Mouse (Mus musculus) forebrain, embryonic 15.5 days (tissue): ENCODE results near the gene Emx1. TPM values are rescaled to one million over a fixed set of nuclear protein-coding genes. Genes with fewer than 3 reads are reported as not detected.

Experiments
- ATAC-seq: fragments of 200-750 bp; cut with Nextera tagmentation; replicated peaks from 2 replicates; pipeline ENCODE4 v1.8.0; 2017; ENCODE audit warnings: mild to moderate bottlenecking, moderate TSS enrichment, moderate library complexity
- H3K27ac ChIP-seq: fragments of 300-500 bp; sonication (generic); replicated peaks from 2 replicates; pipeline ENCODE4 v1.5.1; 2015; ENCODE audit warnings: mild to moderate bottlenecking, inconsistent platforms
- H3K27me3 ChIP-seq: fragments of 300-500 bp; sonication (generic); 2 replicates; pipeline ENCODE4 v1.6.1; 2015; ENCODE audit warnings: inconsistent platforms
- H3K36me3 ChIP-seq: fragments of 300-500 bp; sonication (generic); 2 replicates; pipeline ENCODE4 v1.6.1; 2015; ENCODE audit warnings: mild to moderate bottlenecking, inconsistent platforms
- H3K4me1 ChIP-seq: fragments of 300-500 bp; sonication (generic); 2 replicates; pipeline ENCODE4 v1.6.1; 2015; ENCODE audit warnings: inconsistent platforms
- H3K4me2 ChIP-seq: fragments of 300-500 bp; sonication (generic); replicated peaks from 2 replicates; pipeline ENCODE4 v1.6.1; 2015; ENCODE audit warnings: mild to moderate bottlenecking, inconsistent platforms
- H3K4me3 ChIP-seq: fragments of 300-500 bp; sonication (generic); 2 replicates; pipeline ENCODE4 v1.5.1; 2015; ENCODE audit warnings: mild to moderate bottlenecking, inconsistent platforms
- H3K9ac ChIP-seq: fragments of 300-500 bp; sonication (generic); replicated peaks from 2 replicates; pipeline ENCODE4 v1.6.1; 2015; ENCODE audit warnings: mild to moderate bottlenecking, inconsistent platforms
- H3K9me3 ChIP-seq: fragments of 300-500 bp; sonication (generic); 2 replicates; pipeline ENCODE4 v1.6.1; 2016; ENCODE audit warnings: inconsistent platforms
- WGBS: fragments of 180-500 bp; shearing (Covaris S2); methylation state at CpG from one replicate; pipeline ENCODE4 v1.1.7; 2015; ENCODE audit warnings: mixed read lengths; 5-methylcytosine and 5-hydroxymethylcytosine counted together
- polyA plus RNA-seq: library from polyadenylated mRNA; unstranded; fragments of >200 nt; fragmentation: Nextera tagmentation; extraction: Ambion mirVana; gene quantifications from 2 replicates; pipeline ENCODE4 v1.2.1, GENCODE M21; 2015

Gene Emx1
- polyA plus RNA-seq, 1 experiment from 2014 or later: 68.9 TPM

- WGBS: 90% methylated on average over 11 of the region's 11 CpGs
- Histone ChIP-seq H3K9me3 (no peaks in the 10 kb centered on the region), H3K27ac (peak overlapping the region; percentile 93), H3K4me1 (peaks cover 64% of the 10 kb centered on the region), H3K4me2 (no peak overlapping the region), H3K36me3 (no peaks in the 10 kb centered on the region), H3K4me3 (no peak overlapping the region), H3K27me3 (no peaks in the 10 kb centered on the region), H3K9ac (no peak overlapping the region)
- no peak for ATAC-seq
These were observed 32.5 kb downstream of the Emx1 start for GRCm38 (mm10) chr6:85219706-85220105.

- H3K27ac ChIP-seq: no peak overlapping the region
These were observed 33.7 kb downstream of the Emx1 start for GRCm38 (mm10) chr6:85220917-85221316.

GRCm38 (mm10) chr6:85222551-85222950 is 35.3 kb downstream of the Emx1 start:
- Histone ChIP-seq H3K9ac (no peak overlapping the region), H3K4me2 (no peak overlapping the region), H3K4me1 (peaks cover 54% of the 10 kb centered on the region), H3K27ac (no peak overlapping the region), H3K27me3 (no peaks in the 10 kb centered on the region), H3K9me3 (no peaks in the 10 kb centered on the region), H3K36me3 (no peaks in the 10 kb centered on the region), H3K4me3 (no peak overlapping the region)
- WGBS: 69% methylated on average over 10 of the region's 10 CpGs
- no peak for ATAC-seq

More at GRCm38 (mm10) chr6:85220917-85221316, 33.7 kb downstream of the Emx1 start:
- H3K4me3 ChIP-seq: no peak overlapping the region
- H3K27me3 ChIP-seq: no peaks in the 10 kb centered on the region
- H3K4me1 ChIP-seq: peaks cover 54% of the 10 kb centered on the region
- no peak for ATAC-seq
- 52% methylated on average over 4 of the region's 4 CpGs for WGBS
- no peak overlapping the region for H3K9ac ChIP-seq
- H3K4me2 ChIP-seq: no peak overlapping the region
- H3K9me3 ChIP-seq: no peaks in the 10 kb centered on the region
- no peaks in the 10 kb centered on the region for H3K36me3 ChIP-seq

DNA sequence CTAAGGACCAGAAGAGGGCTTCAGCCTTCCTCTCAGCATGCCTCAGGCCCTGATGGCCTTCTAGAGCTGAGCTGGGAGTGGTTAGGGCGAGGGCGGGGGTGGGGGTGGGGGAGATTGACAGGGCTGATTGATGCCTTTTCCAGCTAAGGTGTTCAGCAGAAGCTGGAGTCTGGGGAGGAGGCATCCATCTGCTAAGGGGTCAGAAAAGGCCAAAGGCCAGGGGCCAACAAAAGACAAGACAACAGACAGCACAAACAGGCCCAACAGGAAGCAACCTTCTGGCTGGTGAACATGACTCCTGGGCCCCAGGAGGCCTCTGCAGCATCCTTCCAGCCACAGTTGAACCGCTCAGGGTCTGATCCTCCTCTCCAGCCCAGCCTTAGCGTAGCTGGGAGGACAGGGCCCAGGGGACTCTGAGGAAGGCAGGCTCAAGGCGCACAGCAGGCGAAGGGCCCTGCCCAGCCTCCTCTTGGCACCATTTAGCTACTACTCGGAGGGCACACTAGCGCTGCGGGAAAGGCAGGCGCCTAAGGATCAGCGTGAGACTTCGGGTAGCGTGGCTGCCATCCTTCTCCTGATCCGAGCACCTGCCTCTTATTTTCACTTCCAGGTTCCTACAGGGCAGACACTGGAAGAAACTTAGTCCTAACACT is 36.4 kb downstream of the Emx1 start:
- 0 out of 2 replicates have a peak, but pooled peaks have one; percentile 11 for ATAC-seq
- no peaks in the 10 kb centered on the region for H3K9me3 ChIP-seq
- H3K36me3 ChIP-seq: no peaks in the 10 kb centered on the region
- H3K27me3 ChIP-seq: no peaks in the 10 kb centered on the region
- 36% methylated on average over 14 of the region's 14 CpGs for WGBS
- no peak overlapping the region for H3K4me2 ChIP-seq
- peak overlapping the region; percentile 34 for H3K27ac ChIP-seq
- peaks cover 49% of the 10 kb centered on the region for H3K4me1 ChIP-seq
- no peak overlapping the region for H3K9ac ChIP-seq
- no peak overlapping the region for H3K4me3 ChIP-seq

GRCm38 (mm10) chr6:85224442-85224891 is 37.2 kb downstream of the Emx1 start:
- Histone ChIP-seq H3K27ac (0 out of 2 replicates have a peak overlapping the region, but pooled peaks have one; percentile 34), H3K36me3 (no peaks in the 10 kb centered on the region), H3K4me1 (peaks cover 40% of the 10 kb centered on the region), H3K27me3 (no peaks in the 10 kb centered on the region), H3K4me2 (no peak overlapping the region), H3K9me3 (no peaks in the 10 kb centered on the region), H3K9ac (no peak overlapping the region), H3K4me3 (no peak overlapping the region)
- 17% methylated on average over 15 of the region's 15 CpGs for WGBS
- ATAC-seq: peak; percentile 24; the same call in 1 of the 2 replicates

- Histone ChIP-seq H3K9me3 (no peaks in the 10 kb centered on the region), H3K4me3 (no peak overlapping the region), H3K4me2 (no peak overlapping the region), H3K4me1 (peaks cover 38% of the 10 kb centered on the region), H3K27ac (0 out of 2 replicates have a peak overlapping the region, but pooled peaks have one; percentile 13), H3K36me3 (no peaks in the 10 kb centered on the region), H3K9ac (no peak overlapping the region), H3K27me3 (no peaks in the 10 kb centered on the region)
- ATAC-seq: 0 out of 2 replicates have a peak, but pooled peaks have one; percentile 24
- WGBS: 20% methylated on average over 9 of the region's 9 CpGs
These were observed 39.3 kb downstream of the Emx1 start for GRCm38 (mm10) chr6:85226570-85226969.

DNA sequence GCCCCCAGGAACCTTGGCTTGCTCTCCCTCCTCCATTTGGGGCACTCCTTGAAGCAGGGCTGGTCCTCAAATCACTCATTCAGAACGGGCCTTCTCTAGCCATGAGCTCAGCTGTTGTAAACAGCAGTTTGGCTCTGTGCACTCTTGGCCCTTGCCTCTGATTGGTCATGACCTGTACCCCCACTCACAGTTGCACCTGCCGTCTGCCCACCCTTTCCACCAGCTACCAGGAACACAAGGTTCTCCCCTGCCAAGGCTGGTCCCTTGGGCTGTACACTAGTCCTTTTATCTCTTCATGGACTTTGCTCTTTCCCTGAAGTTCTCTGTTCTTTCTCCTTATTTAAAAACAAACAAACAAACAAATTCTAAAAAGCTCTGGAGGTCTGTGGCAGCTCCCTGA is 40.3 kb downstream of the Emx1 start:
- no peaks in the 10 kb centered on the region for H3K27me3 ChIP-seq
- H3K4me2 ChIP-seq: no peak overlapping the region
- H3K9me3 ChIP-seq: no peaks in the 10 kb centered on the region
- H3K4me1 ChIP-seq: peaks cover 45% of the 10 kb centered on the region
- no peaks in the 10 kb centered on the region for H3K36me3 ChIP-seq
- no peak overlapping the region for H3K27ac ChIP-seq
- no peak overlapping the region for H3K4me3 ChIP-seq
- no peak for ATAC-seq
- WGBS: 69% methylated on average over 2 of the region's 2 CpGs
- H3K9ac ChIP-seq: no peak overlapping the region

DNA sequence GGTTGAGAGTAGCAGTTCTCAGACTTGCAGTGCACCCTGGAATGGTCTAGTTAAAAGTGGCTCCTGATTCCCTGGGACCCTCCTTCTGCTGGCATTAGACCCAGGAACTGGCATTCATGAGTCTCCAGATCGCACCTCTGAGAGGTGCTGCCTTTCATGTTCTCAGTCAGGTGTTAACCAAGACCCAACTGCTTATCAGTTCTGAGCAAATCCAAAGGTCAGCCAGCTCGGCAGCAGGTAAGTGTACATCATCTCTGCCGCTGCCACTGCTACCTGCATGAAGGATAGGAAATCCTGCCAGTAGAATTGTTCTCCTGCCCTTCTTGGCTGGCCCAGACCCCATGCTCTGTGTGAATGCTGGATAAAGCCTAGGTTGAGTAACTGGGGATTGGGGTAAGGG is 43.5 kb downstream of the Emx1 start:
- Histone ChIP-seq H3K9me3 (no peaks in the 10 kb centered on the region), H3K4me2 (no peak overlapping the region), H3K27me3 (no peaks in the 10 kb centered on the region), H3K4me1 (peaks cover 28% of the 10 kb centered on the region), H3K36me3 (no peaks in the 10 kb centered on the region), H3K9ac (no peak overlapping the region), H3K27ac (no peak overlapping the region), H3K4me3 (no peak overlapping the region)
- no peak for ATAC-seq
- 73% methylated on average over 3 of the region's 3 CpGs for WGBS

DNA sequence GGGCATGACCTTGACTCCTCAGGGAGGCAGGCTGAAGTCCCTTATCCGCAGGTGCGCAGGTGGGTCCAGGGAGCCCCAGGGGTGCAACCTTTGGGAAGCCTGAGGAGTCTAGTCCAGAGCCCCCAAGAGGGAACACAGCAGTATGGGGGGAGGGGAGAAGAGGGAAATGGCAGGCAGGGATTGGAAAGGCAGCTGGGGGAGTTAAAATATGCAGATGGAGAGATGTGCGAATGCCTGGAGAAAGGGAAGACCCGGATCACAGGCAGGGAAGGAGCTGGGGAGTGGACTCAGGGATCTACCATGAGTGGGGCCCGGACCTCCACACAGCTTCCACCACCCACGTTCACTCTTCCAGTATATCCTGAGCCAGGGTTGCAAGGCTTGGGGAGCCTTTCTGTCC is 44.2 kb downstream of the Emx1 start:
- peak; percentile 55 for ATAC-seq
- WGBS: 27% methylated on average over 6 of the region's 6 CpGs
- no peak overlapping the region for H3K4me2 ChIP-seq

GRCm38 (mm10) chr6:85232045-85232444 is 44.8 kb downstream of the Emx1 start:
- H3K4me2 ChIP-seq: no peak overlapping the region
- H3K36me3 ChIP-seq: no peaks in the 10 kb centered on the region
- no peak overlapping the region for H3K27ac ChIP-seq
- H3K9me3 ChIP-seq: no peaks in the 10 kb centered on the region
- no peak overlapping the region for H3K9ac ChIP-seq
- no peaks in the 10 kb centered on the region for H3K27me3 ChIP-seq
- no peak overlapping the region for H3K4me3 ChIP-seq
- ATAC-seq: 0 out of 2 replicates have a peak, but pooled peaks have one; percentile 21
- WGBS: 22% methylated on average over 4 of the region's 4 CpGs
- H3K4me1 ChIP-seq: peaks cover 29% of the 10 kb centered on the region

More for the DNA sequence above, 44.2 kb downstream of the Emx1 start:
- Histone ChIP-seq H3K4me3 (no peak overlapping the region), H3K27ac (no peak overlapping the region), H3K4me1 (peaks cover 29% of the 10 kb centered on the region), H3K27me3 (no peaks in the 10 kb centered on the region), H3K36me3 (no peaks in the 10 kb centered on the region), H3K9ac (no peak overlapping the region), H3K9me3 (no peaks in the 10 kb centered on the region)

- WGBS: 44% methylated on average over 7 of the region's 7 CpGs
- Histone ChIP-seq H3K27me3 (no peaks in the 10 kb centered on the region), H3K27ac (no peak overlapping the region), H3K4me1 (peaks cover 39% of the 10 kb centered on the region), H3K4me3 (no peak overlapping the region), H3K9me3 (no peaks in the 10 kb centered on the region), H3K36me3 (no peaks in the 10 kb centered on the region), H3K9ac (no peak overlapping the region), H3K4me2 (no peak overlapping the region)
- ATAC-seq: no peak
These were observed 45.8 kb downstream of the Emx1 start for GRCm38 (mm10) chr6:85232836-85233623.

DNA sequence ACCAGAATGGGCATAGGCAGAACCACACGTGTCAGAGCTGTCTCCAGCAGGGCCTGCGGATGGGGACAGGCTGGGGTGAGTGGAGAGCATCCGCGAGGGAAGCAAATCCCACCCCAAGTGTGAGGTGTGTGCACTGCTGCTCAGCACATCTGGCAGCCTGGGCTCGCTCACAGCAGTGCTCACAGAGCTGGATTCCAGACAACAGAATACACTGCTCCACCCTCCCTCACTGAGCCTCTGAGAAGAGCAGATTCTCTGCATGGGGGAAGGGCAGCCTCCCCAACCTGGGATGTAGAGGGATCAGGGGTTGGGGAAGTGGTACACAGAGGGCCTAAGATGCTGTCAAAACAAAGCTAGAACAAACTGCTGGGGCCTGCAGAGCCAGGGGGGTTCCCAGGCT is 47.6 kb downstream of the Emx1 start:
- Histone ChIP-seq H3K4me1 (peaks cover 52% of the 10 kb centered on the region), H3K27ac (no peak overlapping the region), H3K4me3 (no peak overlapping the region), H3K27me3 (no peaks in the 10 kb centered on the region), H3K9me3 (no peaks in the 10 kb centered on the region), H3K36me3 (no peaks in the 10 kb centered on the region), H3K4me2 (no peak overlapping the region), H3K9ac (no peak overlapping the region)
- WGBS: 33% methylated on average over 5 of the region's 5 CpGs
- no peak for ATAC-seq
